Mouse (Mus musculus): ENCODE data around the gene Map4k4.

- TF ChIP-seq MYOD1 (IDR thresholded peaks at IDR 0.05; ENCODE audit: control insufficient read depth in 1 of 3, insufficient read length in 2 of 3, low read depth in 2 of 3), result no peak
- no peak for TF ChIP-seq POLR2A (IDR thresholded peaks at IDR 0.05; ENCODE audit: insufficient read length, low read depth)
- no peak for TF ChIP-seq TCF12 (IDR thresholded peaks at IDR 0.05; ENCODE audit: insufficient read depth, poor library complexity, severe bottlenecking)
- no peak for TF ChIP-seq TCF3 (IDR thresholded peaks at IDR 0.05; ENCODE audit: insufficient read length, low read depth)
Measured at GRCm38 (mm10) chr1:39906921-39907320, 6.2 kb downstream of the Map4k4 start.
